Mouse (Mus musculus) spleen, adult 2 months (tissue): Measurements from ENCODE around the gene Dynlrb2.

Experiments
- CTCF ChIP-seq: fragments of 200-500 bp; IDR thresholded peaks from 2 replicates; pipeline ENCODE4 v1.5.1; 2011; ENCODE audit warnings: mild to moderate bottlenecking, inconsistent platforms; ENCODE audit not compliant: insufficient read depth, insufficient read length, insufficient replicate concordance; ENCODE audit errors: extremely low read depth
- POLR2A ChIP-seq: fragments of 200-500 bp; IDR thresholded peaks from 2 replicates; pipeline ENCODE4 v1.6.1; 2011; ENCODE audit warnings: low read depth, low read length, inconsistent platforms

- no peak for TF ChIP-seq CTCF
- TF ChIP-seq POLR2A = no peak
Observed at GRCm38 (mm10) chr8:116504477-116505120, at the start of gene Dynlrb2.
